Mouse (Mus musculus): ENCODE data around the gene Grb2. TPM values are rescaled to one million over a fixed set of nuclear protein-coding genes. Genes with fewer than 3 reads are reported as not detected.
A peak's percentile ranks its signal among the peaks of the same experiment; 100 is the strongest.

The Grb2 gene
- 264 TPM in 1 of 2 replicates, not detected in the other for polyA plus RNA-seq (2012; ENCODE audit: insufficient read depth, insufficient read length, low replicate concordance, missing spikeins)

DNA sequence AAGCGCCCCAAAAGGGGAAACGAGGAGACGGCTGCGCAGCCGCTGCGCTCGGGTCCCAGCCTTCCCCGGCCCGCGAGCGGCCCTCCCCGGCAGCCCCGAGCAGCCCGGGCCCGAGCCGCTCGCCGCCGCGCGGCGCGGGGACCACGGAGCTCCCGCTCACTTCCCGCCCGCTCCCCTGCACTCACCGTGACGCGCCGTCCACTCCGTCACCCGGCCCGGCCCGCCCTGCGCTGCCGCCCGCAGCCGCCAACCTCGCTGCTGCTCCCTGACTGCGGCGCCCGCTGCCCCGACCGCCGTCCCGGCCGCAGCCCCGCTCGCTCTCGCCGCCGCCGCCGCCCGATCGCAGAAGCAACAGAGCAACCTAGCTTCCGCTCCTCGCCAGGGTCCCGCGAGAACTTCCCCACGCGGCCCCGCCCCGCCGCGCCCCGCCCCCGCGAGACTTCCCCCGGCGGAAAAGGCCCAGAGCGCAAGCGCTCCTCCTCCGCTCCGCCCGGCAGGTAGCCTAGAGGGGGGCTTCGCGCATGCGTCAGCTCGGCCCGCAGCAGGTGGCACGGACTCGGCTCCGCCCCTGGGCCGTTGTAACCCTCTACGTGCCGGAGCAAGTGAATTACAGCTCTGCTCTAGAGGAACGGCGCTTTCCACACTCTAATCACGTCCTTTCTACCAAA lies at the start of gene Grb2:
Gene Grb2 (minus strand): TSS at position 389 of the 668 bp plus-strand sequence.
- under 1% methylated on average over 78 of the region's 91 CpGs for WGBS
- Histone ChIP-seq H3K4me3 (ENCODE audit: insufficient read depth, low read depth, low read length) (peak within 1 kb of the TSS; percentile 100), H3K4me1 (ENCODE audit: control insufficient read depth, insufficient read depth, low read length) (peaks cover 5% of the 10 kb centered on the region), H3K27ac (ENCODE audit: insufficient read depth, low read depth, low read length) (peak within 1 kb of the TSS; percentile 86)
- TF ChIP-seq POLR2A (IDR thresholded peaks at IDR 0.05; ENCODE audit: insufficient read depth, low read depth, low read length) (peak; percentile 69), CTCF (IDR thresholded peaks at IDR 0.05; ENCODE audit: insufficient read depth, low read depth, low read length) (no peak)

GRCm38 (mm10) chr11:115753485-115753884 lies 45.1 kb upstream of the Grb2 start:
- Histone ChIP-seq H3K4me1 (ENCODE audit: control insufficient read depth, insufficient read depth, low read length) (no peaks in the 10 kb centered on the region), H3K4me3 (ENCODE audit: insufficient read depth, low read depth, low read length) (no peak overlapping the region), H3K27ac (ENCODE audit: insufficient read depth, low read depth, low read length) (no peak overlapping the region)
- TF ChIP-seq POLR2A (IDR thresholded peaks at IDR 0.05; ENCODE audit: insufficient read depth, low read depth, low read length) (no peak), CTCF (IDR thresholded peaks at IDR 0.05; ENCODE audit: insufficient read depth, low read depth, low read length) (no peak)
- 67% methylated on average over 4 of the region's 4 CpGs for WGBS

- WGBS = 55% methylated on average over 7 of the region's 7 CpGs
- peaks cover 4% of the 10 kb centered on the region; the same call in 1 of the 2 replicates for H3K4me1 ChIP-seq (ENCODE audit: control insufficient read depth, insufficient read depth, low read length)
- TF ChIP-seq POLR2A (IDR thresholded peaks at IDR 0.05; ENCODE audit: insufficient read depth, low read depth, low read length) (no peak), CTCF (IDR thresholded peaks at IDR 0.05; ENCODE audit: insufficient read depth, low read depth, low read length) (no peak)
- no peak overlapping the region for H3K4me3 ChIP-seq (ENCODE audit: insufficient read depth, low read depth, low read length)
- no peak overlapping the region for H3K27ac ChIP-seq (ENCODE audit: insufficient read depth, low read depth, low read length)
Measured at GRCm38 (mm10) chr11:115752653-115753052, 44.3 kb upstream of the Grb2 start.

- TF ChIP-seq POLR2A (IDR thresholded peaks at IDR 0.05; ENCODE audit: insufficient read depth, low read depth, low read length) (no peak), CTCF (IDR thresholded peaks at IDR 0.05; ENCODE audit: insufficient read depth, low read depth, low read length) (no peak)
- 65% methylated on average over 2 of the region's 2 CpGs for WGBS
- Histone ChIP-seq H3K4me1 (ENCODE audit: control insufficient read depth, insufficient read depth, low read length) (peaks cover 10% of the 10 kb centered on the region), H3K27ac (ENCODE audit: insufficient read depth, low read depth, low read length) (no peak overlapping the region), H3K4me3 (ENCODE audit: insufficient read depth, low read depth, low read length) (no peak overlapping the region)
Measured at GRCm38 (mm10) chr11:115751725-115752124, 43.3 kb upstream of the Grb2 start.

DNA sequence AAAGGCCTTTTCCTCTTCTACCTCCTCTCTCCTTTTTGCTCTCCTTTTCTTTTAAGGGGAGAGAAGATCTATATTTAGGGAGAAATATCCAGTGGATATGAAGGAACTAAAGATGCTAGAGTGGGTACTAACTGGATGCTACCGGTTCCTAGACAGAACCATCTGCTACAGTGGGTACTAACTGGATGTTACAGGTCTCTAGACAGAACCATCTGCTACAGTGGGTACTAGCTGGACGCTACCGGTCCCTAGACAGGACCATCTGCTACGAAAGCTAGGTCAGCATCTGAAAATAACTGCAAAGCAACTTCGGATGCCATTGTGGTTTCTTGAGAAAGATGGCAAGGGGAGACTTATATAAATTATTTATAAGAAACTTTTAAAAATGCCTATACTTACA lies 41.4 kb upstream of the Grb2 start:
- no peak overlapping the region for H3K4me3 ChIP-seq (ENCODE audit: insufficient read depth, low read depth, low read length)
- no peak for TF ChIP-seq POLR2A (IDR thresholded peaks at IDR 0.05; ENCODE audit: insufficient read depth, low read depth, low read length)
- TF ChIP-seq CTCF (IDR thresholded peaks at IDR 0.05; ENCODE audit: insufficient read depth, low read depth, low read length) = no peak
- H3K4me1 ChIP-seq (ENCODE audit: control insufficient read depth, insufficient read depth, low read length) = peaks cover 11% of the 10 kb centered on the region
- no peak overlapping the region for H3K27ac ChIP-seq (ENCODE audit: insufficient read depth, low read depth, low read length)
- 89% methylated on average over 5 of the region's 5 CpGs for WGBS

GRCm38 (mm10) chr11:115747351-115747750 lies 39.0 kb upstream of the Grb2 start:
- WGBS = 12% methylated on average over 9 of the region's 15 CpGs
- no peak overlapping the region for H3K4me3 ChIP-seq (ENCODE audit: insufficient read depth, low read depth, low read length)
- no peak for TF ChIP-seq POLR2A (IDR thresholded peaks at IDR 0.05; ENCODE audit: insufficient read depth, low read depth, low read length)
- TF ChIP-seq CTCF (IDR thresholded peaks at IDR 0.05; ENCODE audit: insufficient read depth, low read depth, low read length) = no peak
- H3K27ac ChIP-seq (ENCODE audit: insufficient read depth, low read depth, low read length) = no peak overlapping the region
- H3K4me1 ChIP-seq (ENCODE audit: control insufficient read depth, insufficient read depth, low read length) = peaks cover 11% of the 10 kb centered on the region

DNA sequence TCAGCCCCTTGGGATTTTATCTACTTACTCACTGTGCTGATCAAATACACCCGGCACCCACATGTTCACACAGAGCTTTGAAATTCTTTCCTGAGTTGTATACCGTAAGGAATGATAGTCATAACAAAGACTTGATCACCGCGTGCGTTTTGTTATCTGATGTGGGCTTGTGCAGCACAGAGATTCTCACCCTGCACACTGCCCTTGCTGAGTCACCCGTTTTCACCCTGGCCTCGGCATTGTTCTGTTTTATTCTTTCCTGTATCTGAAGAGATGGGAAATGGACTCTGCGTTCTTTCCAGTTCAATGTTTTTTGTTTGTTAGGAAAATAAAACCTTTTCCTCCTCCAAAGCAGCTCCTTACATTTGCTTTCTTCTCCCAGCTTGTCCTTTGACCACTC lies 38.4 kb upstream of the Grb2 start:
- Histone ChIP-seq H3K4me1 (ENCODE audit: control insufficient read depth, insufficient read depth, low read length) (peaks cover 11% of the 10 kb centered on the region), H3K27ac (ENCODE audit: insufficient read depth, low read depth, low read length) (0 out of 2 replicates have a peak overlapping the region, but pooled peaks have one; percentile 5), H3K4me3 (ENCODE audit: insufficient read depth, low read depth, low read length) (no peak overlapping the region)
- no peak for TF ChIP-seq CTCF (IDR thresholded peaks at IDR 0.05; ENCODE audit: insufficient read depth, low read depth, low read length)
- TF ChIP-seq POLR2A (IDR thresholded peaks at IDR 0.05; ENCODE audit: insufficient read depth, low read depth, low read length) = no peak
- WGBS = 36% methylated on average over 8 of the region's 8 CpGs

DNA sequence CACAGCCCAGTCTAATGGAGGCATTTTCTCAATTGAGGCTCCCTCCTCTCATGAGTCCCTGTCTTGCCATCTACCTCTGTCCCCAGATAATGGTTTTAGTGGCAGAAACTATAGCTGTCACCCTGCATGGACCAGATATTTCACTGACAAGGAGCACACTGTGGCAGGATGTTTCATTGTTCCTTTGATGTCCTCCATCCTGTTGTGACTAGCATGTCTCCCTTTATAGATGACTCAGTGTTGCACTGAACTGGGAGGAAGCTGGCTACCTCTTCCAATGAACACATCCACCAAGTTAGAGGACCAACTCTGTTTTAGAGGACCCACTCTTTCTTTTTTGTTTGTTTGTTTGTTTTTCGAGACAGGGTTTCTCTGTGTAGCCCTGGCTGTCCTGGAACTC lies 37.7 kb upstream of the Grb2 start:
- Histone ChIP-seq H3K4me3 (ENCODE audit: insufficient read depth, low read depth, low read length) (no peak overlapping the region), H3K4me1 (ENCODE audit: control insufficient read depth, insufficient read depth, low read length) (peaks cover 11% of the 10 kb centered on the region), H3K27ac (ENCODE audit: insufficient read depth, low read depth, low read length) (no peak overlapping the region)
- no peak for TF ChIP-seq POLR2A (IDR thresholded peaks at IDR 0.05; ENCODE audit: insufficient read depth, low read depth, low read length)
- TF ChIP-seq CTCF (IDR thresholded peaks at IDR 0.05; ENCODE audit: insufficient read depth, low read depth, low read length) = no peak
- WGBS = 95% methylated on average over 1 of the region's 1 CpGs

- no peak overlapping the region for H3K27ac ChIP-seq (ENCODE audit: insufficient read depth, low read depth, low read length)
- no peak overlapping the region for H3K4me3 ChIP-seq (ENCODE audit: insufficient read depth, low read depth, low read length)
- H3K4me1 ChIP-seq (ENCODE audit: control insufficient read depth, insufficient read depth, low read length) = peaks cover 11% of the 10 kb centered on the region
- WGBS = 88% methylated on average over 5 of the region's 5 CpGs
- TF ChIP-seq CTCF (IDR thresholded peaks at IDR 0.05; ENCODE audit: insufficient read depth, low read depth, low read length) = no peak
- TF ChIP-seq POLR2A (IDR thresholded peaks at IDR 0.05; ENCODE audit: insufficient read depth, low read depth, low read length) = no peak
Measured at GRCm38 (mm10) chr11:115744385-115744784, 36.0 kb upstream of the Grb2 start.
